Mouse (Mus musculus) erythroblast, adult 5-6 weeks (primary cell): Measurements from ENCODE around the gene Onecut1. TPM values are rescaled to one million over a fixed set of nuclear protein-coding genes. Genes with fewer than 3 reads are reported as not detected.

Source experiments
- ATAC-seq: replicated peaks from 2 replicates; pipeline ENCODE4 v1.8.0; 2016; ENCODE audit warnings: moderate number of reproducible peaks, mild to moderate bottlenecking, moderate TSS enrichment, inconsistent platforms; ENCODE audit not compliant: poor library complexity, low FRiP score, severe bottlenecking
- total RNA-seq, 2 experiments: library from RNA; stranded (forward) in 1 of 2; stranded (reverse) in 1 of 2; fragments of 150-400 nt in 1 of 2; fragments of 200-764, 138-1000 nt in 1 of 2; gene quantifications; 2 replicates each; pipeline versions ENCODE4 v1.2.3 to v1.2.4; 2015 to 2017; ENCODE audit warnings: low replicate concordance in 2 of 2

Gene Onecut1
- total RNA-seq (2015; ENCODE audit: low replicate concordance) (not detected in 2 replicates), total RNA-seq (2017; ENCODE audit: low replicate concordance) (not detected in 2 replicates)

DNA sequence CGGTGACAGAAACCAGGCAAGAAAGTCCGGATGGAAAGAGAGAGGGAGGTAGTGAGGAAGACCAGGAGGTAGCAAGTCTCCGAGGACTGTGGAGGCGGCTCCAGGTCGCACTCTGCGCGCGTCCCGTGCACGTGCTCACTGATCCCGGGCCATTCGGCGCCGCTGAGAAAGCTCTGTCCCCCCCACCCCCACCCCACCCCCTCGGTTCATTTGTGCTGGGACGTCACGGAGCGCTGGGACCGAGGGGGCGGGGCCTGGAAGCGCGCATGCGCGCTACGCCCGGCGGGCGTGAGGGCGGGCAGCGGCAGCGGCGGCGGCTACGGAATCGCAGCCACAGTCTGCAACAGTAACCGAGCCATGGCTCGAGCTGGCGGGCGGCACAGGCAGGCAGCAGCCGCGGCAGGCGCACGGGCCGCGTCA lies at the start of gene Onecut1:
TSS of gene Onecut1 (plus strand) at position 361 of the 420 bp plus-strand sequence.
- no peak for ATAC-seq

DNA sequence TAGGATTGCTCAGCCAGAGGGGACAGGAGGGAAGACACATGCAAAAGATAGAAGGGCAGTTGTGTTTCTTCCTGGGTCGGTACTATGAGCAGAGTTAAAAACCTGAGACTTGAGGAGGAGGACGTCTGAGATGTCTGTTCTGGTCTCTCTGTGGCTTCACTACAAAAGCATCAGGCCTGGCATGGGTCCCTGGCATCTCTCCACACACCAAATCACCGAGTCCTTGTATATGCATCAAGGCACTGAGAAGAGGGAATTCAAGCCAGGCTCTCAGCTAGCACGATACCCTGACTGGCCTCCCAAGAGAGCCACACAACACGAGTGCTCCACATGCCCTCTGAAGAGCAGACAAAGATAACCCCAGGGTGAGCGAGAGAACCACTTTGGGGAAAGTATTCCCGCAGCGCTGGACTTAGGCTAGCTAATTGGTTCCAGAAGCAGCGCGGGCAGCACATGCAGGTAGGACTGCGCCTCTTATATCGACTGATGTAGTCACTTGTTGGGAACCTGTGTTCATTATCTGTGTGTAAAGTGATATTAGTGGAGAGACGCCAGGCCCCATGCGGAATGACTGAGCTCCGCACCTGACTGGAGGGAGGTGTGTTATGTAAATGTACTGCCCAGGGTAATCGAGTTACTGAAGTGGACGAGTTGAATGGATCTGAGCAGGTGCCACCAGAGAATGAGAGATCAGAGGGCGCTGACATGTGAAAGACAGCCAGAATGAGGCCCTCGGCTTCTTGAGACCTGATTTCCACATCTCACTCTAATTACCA lies 41.8 kb upstream of the Onecut1 start:
- ATAC-seq: no peak

DNA sequence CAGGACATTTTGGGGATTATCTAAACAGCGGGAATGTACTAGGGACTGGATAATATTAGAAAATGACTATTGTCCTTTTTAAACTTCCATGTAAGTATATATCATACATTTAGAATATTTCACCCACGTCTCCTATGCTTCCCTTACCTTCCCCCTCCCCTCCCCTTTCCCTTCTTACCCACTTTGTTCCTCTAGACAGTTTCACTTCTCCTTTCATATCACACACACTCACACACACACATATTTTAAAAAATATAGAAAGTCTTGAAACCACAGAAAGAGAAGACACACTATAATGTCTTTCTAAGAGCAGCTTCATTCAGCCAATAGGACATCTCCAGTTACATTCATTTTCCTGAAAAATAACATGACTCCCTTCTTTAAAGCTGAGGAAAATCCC lies 36.6 kb upstream of the Onecut1 start:
- no peak for ATAC-seq

DNA sequence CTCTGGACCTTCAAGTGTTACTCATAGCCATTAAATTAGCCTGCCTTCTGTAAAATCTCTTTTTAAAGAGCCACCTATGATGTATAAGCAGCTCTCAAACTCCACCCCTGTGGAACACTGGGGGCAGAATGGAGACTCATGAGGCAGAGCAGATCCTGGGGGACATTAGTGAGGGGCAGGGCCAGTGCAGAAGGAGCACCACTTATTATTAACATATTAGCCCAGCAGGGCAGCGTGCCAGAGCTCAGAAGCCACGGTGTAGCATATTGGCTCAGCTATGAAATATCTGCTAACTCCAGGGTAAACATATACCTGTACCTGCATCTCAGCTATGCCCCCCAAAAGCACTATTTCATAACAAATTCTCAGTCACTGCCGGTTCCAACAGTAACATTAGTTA lies 32.5 kb upstream of the Onecut1 start:
- ATAC-seq: no peak

DNA sequence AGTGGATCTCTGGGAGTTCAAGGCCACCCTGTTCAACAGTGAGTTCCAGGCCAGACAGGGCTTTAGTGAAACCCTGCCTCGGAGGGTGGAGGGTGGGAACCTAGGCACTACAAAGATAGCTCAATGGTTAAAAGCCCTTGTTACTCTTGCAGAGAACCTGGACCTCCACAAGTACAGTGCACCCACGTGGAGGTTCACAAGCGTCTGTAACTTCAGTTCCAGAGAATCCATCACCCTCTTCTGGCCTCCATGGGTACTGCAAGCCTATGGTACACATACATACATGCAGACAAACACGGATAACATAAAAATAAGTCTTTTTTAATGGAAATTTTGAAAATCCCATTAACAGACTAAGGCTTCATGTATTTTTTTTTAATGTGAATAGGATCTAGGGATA lies 18.8 kb upstream of the Onecut1 start:
- ATAC-seq: no peak

DNA sequence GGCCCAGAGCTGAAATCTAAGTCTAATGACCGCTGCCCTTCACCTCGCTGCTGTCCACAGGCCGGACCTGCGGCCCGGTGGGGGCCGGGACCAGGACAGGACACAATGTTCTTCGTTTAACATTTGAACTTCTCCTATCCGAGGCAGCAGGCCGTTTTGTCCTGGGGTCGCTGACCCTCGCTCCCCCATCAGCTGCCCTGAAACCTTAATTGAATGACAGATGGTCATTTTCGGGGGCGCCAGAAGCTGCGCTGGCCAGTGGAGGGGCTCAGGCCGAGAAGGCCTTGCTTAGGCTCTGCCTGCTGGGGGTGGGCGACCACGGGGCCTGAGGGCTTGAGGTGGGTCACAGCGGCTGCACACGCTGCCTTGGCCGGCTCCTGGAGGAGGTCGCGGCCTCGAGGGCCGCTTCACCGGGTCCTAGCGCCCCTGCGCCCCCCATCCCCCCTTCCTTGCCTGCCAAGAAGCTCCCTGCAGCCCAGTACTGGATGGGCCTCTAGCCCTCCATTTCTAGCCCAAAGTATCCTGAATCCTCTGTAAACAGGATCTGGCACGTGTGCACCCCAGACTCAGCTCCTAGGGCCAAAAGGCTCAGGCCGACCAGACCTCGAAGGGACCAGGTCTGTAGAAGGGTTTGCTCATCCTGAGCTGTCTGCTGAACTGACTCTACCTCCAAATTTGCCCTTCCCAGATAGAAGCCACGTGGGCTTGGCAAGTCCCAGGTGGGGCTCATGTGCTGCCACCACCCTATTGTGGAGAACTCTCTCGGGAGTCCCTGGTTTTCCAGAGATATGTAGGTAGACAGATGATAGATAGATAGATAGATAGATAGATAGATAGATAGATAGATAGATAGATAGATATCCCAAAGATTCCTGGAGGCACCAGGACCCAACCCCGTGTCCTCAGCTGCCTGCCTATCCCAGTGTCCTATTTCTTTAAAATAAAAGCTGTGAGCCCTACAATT lies 14.6 kb upstream of the Onecut1 start:
- no peak for ATAC-seq

DNA sequence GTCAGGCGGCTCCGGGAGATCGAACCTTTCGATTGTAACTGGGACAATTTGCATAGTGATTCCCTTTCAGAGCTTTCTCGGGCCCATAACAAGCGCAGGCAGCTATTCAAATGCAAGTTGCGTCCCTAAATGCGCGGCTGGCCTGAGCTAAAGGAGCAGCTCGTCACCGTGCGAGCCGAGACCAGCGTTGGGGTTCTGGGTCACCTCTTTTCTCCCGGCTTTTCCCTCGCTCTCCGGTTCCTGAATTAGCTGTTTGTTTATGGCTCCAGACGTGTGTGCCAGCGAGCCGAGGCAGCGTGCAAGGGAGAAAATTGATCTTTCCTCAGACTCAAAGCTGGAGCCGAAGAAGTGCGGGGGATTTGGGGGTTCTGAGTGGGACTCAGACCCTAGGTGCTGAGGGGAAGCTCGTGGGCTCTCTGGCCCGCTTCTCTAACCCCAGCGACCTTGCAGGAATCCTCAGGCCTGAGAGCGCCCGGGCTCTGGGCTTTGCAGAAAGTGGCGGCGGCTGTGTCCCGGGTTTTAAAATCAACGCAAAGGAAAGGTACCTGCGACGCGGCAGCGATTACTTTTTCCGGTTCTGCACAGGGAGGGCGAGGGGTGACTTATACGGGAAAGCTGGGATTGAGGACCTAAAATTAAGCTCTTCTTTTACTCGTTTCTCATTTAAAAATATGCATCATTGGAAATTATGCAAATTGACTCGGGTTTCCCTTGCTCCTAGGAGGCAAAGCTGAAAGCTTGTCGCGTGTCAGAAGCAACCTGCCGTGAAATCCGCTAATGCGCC lies 13.1 kb upstream of the Onecut1 start:
- no peak for ATAC-seq

DNA sequence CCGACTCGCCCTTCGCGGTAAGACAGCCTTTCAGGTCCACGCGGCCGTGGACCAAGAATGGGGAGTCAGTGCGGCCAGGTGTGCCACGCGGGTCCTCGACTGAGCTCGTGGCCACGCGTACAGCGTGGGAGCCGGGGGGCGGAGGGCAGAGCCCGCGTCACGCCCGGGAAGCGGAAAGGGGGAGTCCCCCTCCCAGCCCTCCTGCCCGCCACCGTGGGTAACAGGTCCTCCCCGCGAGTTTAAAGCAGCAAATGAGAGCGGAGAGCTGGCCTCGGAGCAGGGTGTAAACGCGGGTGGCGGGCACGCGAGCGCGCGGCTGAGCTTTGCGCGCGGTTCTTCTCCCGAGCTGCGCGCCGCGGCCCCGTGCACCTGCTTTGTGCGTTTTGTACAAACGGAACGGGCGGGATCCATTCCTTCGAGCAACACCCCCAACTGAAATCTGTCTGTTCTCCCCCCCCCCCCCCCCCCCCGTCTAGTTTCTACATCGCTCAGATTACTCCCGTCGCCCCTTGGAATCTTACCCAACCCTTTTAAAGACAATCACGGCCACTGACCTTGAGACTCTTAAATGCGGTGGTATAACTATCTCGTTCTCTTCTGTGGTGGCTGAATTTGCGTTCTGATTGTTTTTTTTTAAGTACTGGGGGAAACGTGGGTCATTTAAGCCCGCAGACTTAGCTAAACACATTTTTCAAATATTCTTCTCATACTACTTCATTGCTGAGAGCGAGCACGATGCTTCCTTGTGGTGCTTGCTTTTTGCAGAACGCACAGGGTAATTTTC lies 12.3 kb upstream of the Onecut1 start:
- ATAC-seq: no peak

DNA sequence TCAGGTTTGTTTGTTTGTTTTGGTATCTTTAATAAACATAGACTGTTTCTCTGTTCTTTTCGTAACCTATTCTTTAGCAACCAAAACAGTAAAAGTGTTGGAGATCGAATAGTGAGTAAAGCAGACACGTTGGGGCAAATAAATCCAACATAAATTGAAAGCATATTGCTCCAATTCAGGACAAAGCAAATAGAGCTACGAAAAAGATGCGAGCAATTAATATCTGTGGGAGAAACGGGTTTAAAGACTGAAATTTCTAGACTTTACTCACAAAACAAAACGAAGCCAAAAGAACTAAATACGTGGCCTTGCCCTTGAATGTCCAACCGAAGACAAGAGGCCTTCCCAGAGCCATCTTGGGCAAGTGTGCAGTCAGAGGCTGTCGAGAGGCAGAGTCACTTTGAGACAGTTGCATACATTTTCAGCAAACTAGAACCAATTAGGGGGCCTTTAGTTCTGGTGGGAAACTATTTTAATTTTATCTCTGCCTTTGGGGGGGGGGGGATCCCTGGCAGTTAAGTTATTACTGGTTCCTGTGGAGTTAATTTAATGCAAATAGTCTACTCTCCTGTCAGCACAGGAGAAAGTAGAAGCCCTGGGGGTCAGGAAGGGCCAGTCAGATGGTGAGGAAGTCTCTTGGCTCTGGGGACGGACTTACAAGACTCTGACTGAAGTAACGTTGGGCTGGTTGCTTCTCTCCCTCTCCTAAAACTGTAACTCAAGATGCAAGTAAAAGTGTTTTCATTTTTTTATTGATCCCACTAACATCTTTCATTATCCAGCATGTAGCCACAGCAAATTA lies 11.5 kb upstream of the Onecut1 start:
- ATAC-seq: no peak

DNA sequence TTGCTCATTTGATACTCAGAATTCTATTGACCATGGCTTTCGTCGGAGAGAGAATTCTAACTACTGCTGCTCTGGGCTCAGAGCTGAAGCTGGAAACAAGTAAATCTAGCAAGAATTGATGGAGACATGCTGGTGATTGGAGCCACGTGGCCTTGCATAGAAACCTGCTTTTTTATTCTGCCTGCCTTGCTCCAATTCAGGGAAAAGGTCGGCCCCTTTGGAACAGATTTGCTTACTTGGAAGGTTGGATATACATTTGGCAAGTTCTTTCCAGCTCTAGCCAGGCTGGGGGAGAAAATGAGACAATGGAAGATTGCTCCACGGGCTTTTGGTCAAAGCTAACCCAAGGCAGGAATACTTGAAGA lies 11.0 kb upstream of the Onecut1 start:
- ATAC-seq: no peak

DNA sequence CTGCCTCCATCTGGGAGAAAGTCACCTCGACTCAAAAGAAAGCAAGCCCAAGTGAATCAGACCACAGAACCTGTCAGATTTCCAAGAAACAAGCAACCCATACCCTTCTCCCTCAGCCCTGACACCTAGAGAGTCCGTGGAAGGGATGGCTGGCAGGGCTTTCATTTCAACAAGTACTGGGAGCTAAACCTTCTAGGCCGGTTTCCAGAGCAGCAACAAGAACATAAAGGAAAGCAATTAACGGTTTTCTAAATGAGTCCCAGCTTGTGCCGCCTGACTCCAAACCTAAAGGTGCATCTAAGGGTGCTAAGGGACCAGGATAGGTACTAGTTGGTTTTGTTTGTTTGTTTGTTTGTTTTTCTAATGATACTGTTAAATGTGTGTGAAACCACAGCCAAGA lies 10.1 kb upstream of the Onecut1 start:
- no peak for ATAC-seq

DNA sequence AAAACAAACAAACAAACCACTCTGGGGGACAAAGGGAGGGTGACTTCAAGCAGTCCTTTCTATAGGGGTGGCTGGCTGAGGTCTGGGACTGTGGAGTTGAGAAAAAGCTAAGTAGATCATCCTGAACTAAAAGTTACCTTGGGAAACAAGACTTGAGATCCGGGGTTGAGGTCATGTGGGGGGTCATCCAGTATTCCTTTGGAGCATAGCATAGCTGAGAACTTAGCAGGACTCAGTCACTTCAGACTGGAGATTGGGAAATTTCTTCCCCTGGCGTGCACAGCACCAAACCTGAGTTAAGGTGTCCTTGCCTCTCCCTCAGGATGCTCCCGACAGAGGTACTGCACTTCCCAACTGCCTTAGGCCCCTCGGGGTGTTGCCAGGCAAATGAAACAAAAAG lies 9.4 kb upstream of the Onecut1 start:
- ATAC-seq: no peak

DNA sequence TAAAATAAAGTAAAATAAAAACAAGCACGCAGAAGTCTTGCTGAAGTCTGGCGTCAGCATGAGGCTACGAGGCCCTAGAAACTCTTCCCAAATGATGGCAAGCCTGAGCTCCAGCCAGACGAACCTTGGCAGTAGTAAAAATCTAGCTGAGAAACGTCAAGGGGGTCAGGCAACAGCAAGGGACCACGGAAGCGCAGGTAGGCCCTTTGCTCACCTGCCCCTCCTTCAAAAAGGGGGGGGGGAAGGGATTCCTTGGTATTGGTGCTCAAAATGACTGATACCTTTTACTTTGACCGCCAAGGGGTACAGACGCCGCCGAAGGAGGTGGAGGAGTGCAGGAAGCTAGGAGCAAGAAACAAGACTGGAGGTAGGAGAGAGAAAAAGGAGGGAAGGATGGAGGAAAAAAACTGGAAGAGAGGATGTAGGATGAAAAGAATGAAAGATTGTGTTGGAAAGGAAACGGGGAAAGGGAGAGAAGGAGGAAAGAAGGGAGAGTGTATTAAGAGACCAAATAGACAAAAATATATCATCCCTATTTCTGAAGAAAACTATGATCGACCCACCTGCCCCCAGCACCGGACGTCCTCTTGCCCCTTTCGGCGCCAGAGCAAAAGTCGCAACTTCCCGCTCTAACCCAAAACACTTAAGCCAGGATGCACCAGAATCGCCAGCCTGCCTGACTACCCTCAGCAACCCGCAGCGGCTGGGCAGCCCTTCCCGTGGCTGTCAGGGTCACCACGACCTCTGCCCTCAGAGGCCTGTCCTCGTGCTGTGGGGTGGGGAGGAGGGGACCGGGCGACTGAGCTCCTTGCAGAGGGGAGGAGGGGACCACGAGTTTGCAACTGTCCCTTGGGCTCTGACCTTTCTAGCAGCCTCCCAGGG lies 8.3 kb upstream of the Onecut1 start:
- no peak for ATAC-seq

DNA sequence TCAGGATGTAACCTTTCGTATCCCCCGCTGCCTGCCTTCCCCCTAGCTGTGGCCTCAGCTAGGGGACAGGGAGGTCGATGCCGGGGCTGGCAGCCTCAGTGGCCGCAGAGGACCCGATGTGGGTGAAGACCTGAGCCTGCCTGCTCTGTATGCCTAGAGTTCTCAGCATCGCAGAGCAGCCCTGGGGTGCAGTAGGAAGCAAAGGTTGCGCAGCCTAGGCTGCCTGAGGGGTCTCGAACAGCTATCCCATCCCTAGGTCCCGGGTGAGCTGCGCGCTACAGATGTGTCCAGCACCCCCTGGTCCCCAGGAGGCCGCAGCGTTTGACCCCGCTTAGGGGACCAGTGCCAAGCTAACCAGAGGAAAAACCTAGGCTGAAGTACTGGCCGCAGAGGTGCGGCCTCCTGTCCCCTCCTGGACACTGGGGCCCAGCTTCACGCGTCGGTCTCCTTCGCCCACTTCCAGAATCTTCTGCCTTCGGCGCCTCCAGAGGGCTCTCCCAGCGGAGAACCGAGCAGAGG lies 7.6 kb upstream of the Onecut1 start:
- ATAC-seq: no peak

DNA sequence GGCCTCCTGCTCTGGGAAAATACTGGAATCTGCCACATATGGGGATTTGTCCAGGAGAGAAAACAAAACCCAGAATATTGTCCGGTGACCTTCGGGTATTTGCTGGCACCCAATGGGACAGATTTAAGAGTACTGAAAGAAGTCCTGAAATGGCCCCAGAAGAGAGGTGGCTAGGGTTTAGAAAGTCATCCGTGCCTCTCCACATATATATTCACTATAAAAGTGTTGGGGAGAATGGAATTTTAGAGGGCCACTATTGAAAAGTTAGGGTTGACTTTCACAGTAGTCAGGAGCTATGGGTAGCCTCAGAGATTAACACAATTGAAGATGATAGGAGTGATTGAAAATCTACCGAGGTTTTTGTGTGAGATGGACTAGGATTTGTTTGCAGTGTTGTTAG lies 6.3 kb upstream of the Onecut1 start:
- ATAC-seq: no peak

DNA sequence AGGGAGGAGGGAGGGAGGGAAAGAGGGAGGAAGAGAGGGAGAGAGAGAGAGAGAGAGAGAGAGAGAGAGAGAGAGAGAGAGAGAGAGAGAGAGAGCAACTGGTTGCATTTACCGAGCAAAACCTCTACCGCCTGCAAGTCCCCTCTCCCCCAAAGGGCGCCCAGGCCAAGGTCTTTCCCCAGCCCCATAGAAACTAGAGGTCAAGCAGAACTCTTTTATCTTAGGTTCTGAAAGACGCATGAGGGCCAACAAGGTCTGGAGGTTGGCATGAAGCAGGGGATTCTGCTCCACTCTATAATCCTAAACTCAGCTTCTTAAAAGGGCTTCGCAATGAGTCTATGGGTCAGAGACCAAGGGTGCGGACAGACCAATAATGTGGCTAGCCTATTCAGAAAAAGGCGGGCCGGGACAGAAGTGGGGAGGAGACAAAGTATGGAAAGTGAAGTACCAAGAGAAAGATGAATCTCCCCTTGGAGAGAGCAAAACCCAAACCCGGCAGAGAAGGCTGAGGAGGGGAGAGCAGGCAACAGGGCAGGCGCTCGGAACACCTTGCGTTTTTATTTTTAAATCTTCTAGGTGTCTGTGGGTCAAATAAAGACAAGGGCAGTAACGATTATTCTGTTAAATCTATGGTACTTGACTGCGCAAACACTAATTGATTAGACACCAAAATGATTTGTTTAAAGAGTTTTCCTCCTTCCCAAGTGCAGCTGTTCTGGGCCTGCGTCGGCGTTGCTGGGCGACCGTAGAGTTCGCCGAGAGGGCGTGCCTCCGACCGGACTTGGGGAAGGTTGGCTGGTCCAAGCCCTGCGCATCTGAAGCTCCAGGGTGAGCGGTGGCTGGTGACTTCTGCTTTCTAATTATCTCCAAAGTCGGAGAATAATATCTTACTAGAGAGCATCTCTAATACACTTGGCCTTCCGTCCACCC lies 4.9 kb upstream of the Onecut1 start:
- no peak for ATAC-seq

DNA sequence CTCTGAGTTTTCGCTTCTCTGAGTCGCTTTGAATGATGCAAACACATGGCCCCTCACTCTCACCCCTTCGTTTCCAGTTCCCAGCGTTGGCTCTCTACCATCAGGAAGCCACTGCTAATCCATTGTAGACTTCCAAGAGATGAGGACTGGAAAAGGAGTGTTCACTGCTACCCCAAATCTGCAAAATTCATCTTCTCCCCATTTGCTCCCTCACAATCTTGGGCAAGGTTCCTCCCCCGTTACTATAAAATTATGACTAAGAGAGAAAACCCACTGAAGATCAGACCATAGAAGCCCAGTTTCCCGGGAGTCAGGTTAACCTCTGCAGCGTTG lies 4.2 kb upstream of the Onecut1 start:
- ATAC-seq: no peak
